Mouse (Mus musculus) embryonic fibroblast, embryonic 13.5 days (primary cell): ENCODE measurements around the gene Samd8.

Experiments
- CTCF ChIP-seq: IDR thresholded peaks from 2 replicates; pipeline ENCODE4 v1.5.1; 2011; ENCODE audit warnings: mild to moderate bottlenecking, control low read depth, low read length, moderate library complexity, borderline replicate concordance; ENCODE audit not compliant: insufficient read depth
- POLR2A ChIP-seq: IDR thresholded peaks from 2 replicates; pipeline ENCODE4 v1.6.1; 2011; ENCODE audit warnings: low read depth, mild to moderate bottlenecking, control low read depth, low read length, moderate library complexity

- no peak for TF ChIP-seq CTCF
- TF ChIP-seq POLR2A = peak; percentile 49; the same call in 1 of the 2 replicates
Observed at GRCm38 (mm10) chr14:21847381-21848165, 97.2 kb downstream of the Samd8 start.
